Mouse (Mus musculus): ENCODE measurements around the gene Ttc5. TPM values are rescaled to one million over a fixed set of nuclear protein-coding genes. Genes with fewer than 3 reads are reported as not detected.

Ttc5 gene
- polyA plus RNA-seq (2014; fragmentation: Illumina TruSeq; extraction: RNeasy Lipid Tissue Mini Kit (QIAGEN cat#74804); ENCODE audit: low read depth, low replicate concordance), result 31.4 TPM

GRCm38 (mm10) chr14:50785251-50785637 lies at the start of gene Ttc5:
Gene Ttc5, minus strand, starts transcription at chr14:50785519.

GRCm38 (mm10) chr14:50807487-50808072 lies 22.3 kb upstream of the Ttc5 start, which contains the start of the genes Ccnb1ip1 and Parp2:
Gene Ccnb1ip1, minus strand, starts transcription at chr14:50807732.
Gene Parp2, plus strand, starts transcription at chr14:50807841.

GRCm38 (mm10) chr14:50744994-50745393 lies 40.3 kb downstream of the Ttc5 start, which contains the start of gene Olfr749:
Gene Olfr749, minus strand, starts transcription at chr14:50745094.

Other genes with a start within 250 kb of the Ttc5 start
- not detected for gene Olfr744, start 170.6 kb downstream of the Ttc5 start, polyA plus RNA-seq (2014; fragmentation: Illumina TruSeq; extraction: RNeasy Lipid Tissue Mini Kit (QIAGEN cat#74804); ENCODE audit: low read depth, low replicate concordance)
- gene Olfr745, start 146.1 kb downstream of the Ttc5 start, polyA plus RNA-seq (2014; fragmentation: Illumina TruSeq; extraction: RNeasy Lipid Tissue Mini Kit (QIAGEN cat#74804); ENCODE audit: low read depth, low replicate concordance), result not detected
- gene Olfr746, start 138.4 kb downstream of the Ttc5 start, polyA plus RNA-seq (2014; fragmentation: Illumina TruSeq; extraction: RNeasy Lipid Tissue Mini Kit (QIAGEN cat#74804); ENCODE audit: low read depth, low replicate concordance), result not detected
- gene Olfr747, start 92.3 kb downstream of the Ttc5 start, polyA plus RNA-seq (2014; fragmentation: Illumina TruSeq; extraction: RNeasy Lipid Tissue Mini Kit (QIAGEN cat#74804); ENCODE audit: low read depth, low replicate concordance), result not detected
- gene Olfr748, start 78.1 kb downstream of the Ttc5 start, polyA plus RNA-seq (2014; fragmentation: Illumina TruSeq; extraction: RNeasy Lipid Tissue Mini Kit (QIAGEN cat#74804); ENCODE audit: low read depth, low replicate concordance), result not detected
- not detected for gene Olfr749, start 40.4 kb downstream of the Ttc5 start, polyA plus RNA-seq (2014; fragmentation: Illumina TruSeq; extraction: RNeasy Lipid Tissue Mini Kit (QIAGEN cat#74804); ENCODE audit: low read depth, low replicate concordance)
- gene Ccnb1ip1, start 22.2 kb upstream of the Ttc5 start, polyA plus RNA-seq (2014; fragmentation: Illumina TruSeq; extraction: RNeasy Lipid Tissue Mini Kit (QIAGEN cat#74804); ENCODE audit: low read depth, low replicate concordance), result not detected
- 62.1 TPM for gene Parp2, start 22.3 kb upstream of the Ttc5 start, polyA plus RNA-seq (2014; fragmentation: Illumina TruSeq; extraction: RNeasy Lipid Tissue Mini Kit (QIAGEN cat#74804); ENCODE audit: low read depth, low replicate concordance)
- gene Tep1, start 85.0 kb upstream of the Ttc5 start, polyA plus RNA-seq (2014; fragmentation: Illumina TruSeq; extraction: RNeasy Lipid Tissue Mini Kit (QIAGEN cat#74804); ENCODE audit: low read depth, low replicate concordance), result 53.8 TPM
- 2.2 TPM for gene Klhl33, start 112.0 kb upstream of the Ttc5 start, polyA plus RNA-seq (2014; fragmentation: Illumina TruSeq; extraction: RNeasy Lipid Tissue Mini Kit (QIAGEN cat#74804); ENCODE audit: low read depth, low replicate concordance)
- gene Osgep, start 139.4 kb upstream of the Ttc5 start, polyA plus RNA-seq (2014; fragmentation: Illumina TruSeq; extraction: RNeasy Lipid Tissue Mini Kit (QIAGEN cat#74804); ENCODE audit: low read depth, low replicate concordance), result 13.2 TPM
- gene Apex1, start 139.4 kb upstream of the Ttc5 start, polyA plus RNA-seq (2014; fragmentation: Illumina TruSeq; extraction: RNeasy Lipid Tissue Mini Kit (QIAGEN cat#74804); ENCODE audit: low read depth, low replicate concordance), result 12.7 TPM
- 26.2 TPM for gene Pip4p1, start 145.3 kb upstream of the Ttc5 start, polyA plus RNA-seq (2014; fragmentation: Illumina TruSeq; extraction: RNeasy Lipid Tissue Mini Kit (QIAGEN cat#74804); ENCODE audit: low read depth, low replicate concordance)
- gene Pnp, start 145.6 kb upstream of the Ttc5 start, polyA plus RNA-seq (2014; fragmentation: Illumina TruSeq; extraction: RNeasy Lipid Tissue Mini Kit (QIAGEN cat#74804); ENCODE audit: low read depth, low replicate concordance), result 68.2 TPM
- not detected for gene Gm49342, start 159.0 kb upstream of the Ttc5 start, polyA plus RNA-seq (2014; fragmentation: Illumina TruSeq; extraction: RNeasy Lipid Tissue Mini Kit (QIAGEN cat#74804); ENCODE audit: low read depth, low replicate concordance)
- gene Pnp2, start 170.5 kb upstream of the Ttc5 start, polyA plus RNA-seq (2014; fragmentation: Illumina TruSeq; extraction: RNeasy Lipid Tissue Mini Kit (QIAGEN cat#74804); ENCODE audit: low read depth, low replicate concordance), result 10.6 TPM
- gene Rnase10, start 222.2 kb upstream of the Ttc5 start, polyA plus RNA-seq (2014; fragmentation: Illumina TruSeq; extraction: RNeasy Lipid Tissue Mini Kit (QIAGEN cat#74804); ENCODE audit: low read depth, low replicate concordance), result 0.38 TPM

Data from sigmoid colon, adult 10 weeks (tissue).